Mouse (Mus musculus): ENCODE measurements around the gene Clec10a.

- TF ChIP-seq CTCF (IDR thresholded peaks at IDR 0.05; ENCODE audit: insufficient read depth, low read depth, low read length) (no peak), POLR2A (IDR thresholded peaks at IDR 0.05; ENCODE audit: insufficient read depth, low read depth, low read length) (no peak)
These were observed 51.3 kb downstream of the Clec10a start for GRCm38 (mm10) chr11:70207283-70207682.
